Mouse (Mus musculus): Measurements from ENCODE around the gene Padi4. TPM values are rescaled to one million over a fixed set of nuclear protein-coding genes. Genes with fewer than 3 reads are reported as not detected.

Padi4 gene
- polyA plus RNA-seq, 1 experiment from 2014 or later, result 0.12 TPM

GRCm38 (mm10) chr4:140709617-140710016 is 64.4 kb downstream of the Padi4 start:
- Histone ChIP-seq H3K27ac (replicated peaks; ENCODE audit: low read depth, low read length) (no peak overlapping the region), H3K9ac (replicated peaks; ENCODE audit: low read length) (no peak overlapping the region)
- 85% methylated on average over 10 of the region's 10 CpGs for WGBS

GRCm38 (mm10) chr4:140709111-140709510 is 64.9 kb downstream of the Padi4 start:
- 81% methylated on average over 7 of the region's 7 CpGs for WGBS
- H3K4me1 ChIP-seq (ENCODE audit: control insufficient read depth, insufficient read depth, low read length), result peaks cover 17% of the 10 kb centered on the region
- no peak overlapping the region for H3K9ac ChIP-seq (replicated peaks; ENCODE audit: low read length)
- no peak for ATAC-seq (ENCODE audit: low FRiP score, low TSS enrichment)
- no peaks in the 10 kb centered on the region for H3K27me3 ChIP-seq (ENCODE audit: control insufficient read depth, insufficient read depth, low read length)
- no peaks in the 10 kb centered on the region for H3K9me3 ChIP-seq (ENCODE audit: control insufficient read depth, low read length)
- DNase-seq, result no peak
- H3K4me2 ChIP-seq (ENCODE audit: low read length), result no peak overlapping the region
- H3K36me3 ChIP-seq (ENCODE audit: control insufficient read depth, insufficient read depth, low read length), result peaks cover 88% of the 10 kb centered on the region
- no peak overlapping the region for H3K27ac ChIP-seq (replicated peaks; ENCODE audit: low read depth, low read length)
- no peak overlapping the region for H3K4me3 ChIP-seq (replicated peaks; ENCODE audit: low read depth, low read length)

More at GRCm38 (mm10) chr4:140709617-140710016, 64.4 kb downstream of the Padi4 start:
- Histone ChIP-seq H3K27me3 (ENCODE audit: control insufficient read depth, insufficient read depth, low read length) (no peaks in the 10 kb centered on the region), H3K4me3 (replicated peaks; ENCODE audit: low read depth, low read length) (no peak overlapping the region), H3K9me3 (ENCODE audit: control insufficient read depth, low read length) (no peaks in the 10 kb centered on the region), H3K4me2 (ENCODE audit: low read length) (no peak overlapping the region), H3K36me3 (ENCODE audit: control insufficient read depth, insufficient read depth, low read length) (peaks cover 92% of the 10 kb centered on the region), H3K4me1 (ENCODE audit: control insufficient read depth, insufficient read depth, low read length) (peaks cover 16% of the 10 kb centered on the region; the same call in 1 of the 2 replicates)
- no peak for DNase-seq
- ATAC-seq (ENCODE audit: low FRiP score, low TSS enrichment), result no peak

GRCm38 (mm10) chr4:140708297-140708927 is 65.6 kb downstream of the Padi4 start:
- no peak overlapping the region for H3K4me2 ChIP-seq (ENCODE audit: low read length)
- H3K36me3 ChIP-seq (ENCODE audit: control insufficient read depth, insufficient read depth, low read length), result peaks cover 81% of the 10 kb centered on the region
- DNase-seq (no peak), ATAC-seq (ENCODE audit: low FRiP score, low TSS enrichment) (no peak)
- no peak overlapping the region for H3K9ac ChIP-seq (replicated peaks; ENCODE audit: low read length)
- H3K9me3 ChIP-seq (ENCODE audit: control insufficient read depth, low read length), result no peaks in the 10 kb centered on the region
- peak overlapping the region; percentile 32; the same call in 1 of the 2 replicates for H3K27ac ChIP-seq (replicated peaks; ENCODE audit: low read depth, low read length)
- no peaks in the 10 kb centered on the region for H3K27me3 ChIP-seq (ENCODE audit: control insufficient read depth, insufficient read depth, low read length)
- H3K4me1 ChIP-seq (ENCODE audit: control insufficient read depth, insufficient read depth, low read length), result peaks cover 18% of the 10 kb centered on the region
- WGBS, result 89% methylated on average over 18 of the region's 18 CpGs
- no peak overlapping the region for H3K4me3 ChIP-seq (replicated peaks; ENCODE audit: low read depth, low read length)

- DNase-seq, result no peak
- no peak overlapping the region for H3K9ac ChIP-seq (replicated peaks; ENCODE audit: low read length)
- H3K36me3 ChIP-seq (ENCODE audit: control insufficient read depth, insufficient read depth, low read length), result peaks cover 73% of the 10 kb centered on the region
- H3K9me3 ChIP-seq (ENCODE audit: control insufficient read depth, low read length), result no peaks in the 10 kb centered on the region
- H3K4me1 ChIP-seq (ENCODE audit: control insufficient read depth, insufficient read depth, low read length), result peaks cover 21% of the 10 kb centered on the region
- 80% methylated on average over 4 of the region's 4 CpGs for WGBS
- H3K4me2 ChIP-seq (ENCODE audit: low read length), result no peak overlapping the region
- no peak overlapping the region for H3K27ac ChIP-seq (replicated peaks; ENCODE audit: low read depth, low read length)
- H3K27me3 ChIP-seq (ENCODE audit: control insufficient read depth, insufficient read depth, low read length), result no peaks in the 10 kb centered on the region
- no peak overlapping the region for H3K4me3 ChIP-seq (replicated peaks; ENCODE audit: low read depth, low read length)
- no peak for ATAC-seq (ENCODE audit: low FRiP score, low TSS enrichment)
Observed at GRCm38 (mm10) chr4:140707615-140708014, 66.4 kb downstream of the Padi4 start.

- Histone ChIP-seq H3K4me1 (ENCODE audit: control insufficient read depth, insufficient read depth, low read length) (peaks cover 30% of the 10 kb centered on the region), H3K4me3 (replicated peaks; ENCODE audit: low read depth, low read length) (peak overlapping the region; percentile 90; the same call in 1 of the 2 replicates), H3K4me2 (ENCODE audit: low read length) (peak overlapping the region; percentile 83), H3K9me3 (ENCODE audit: control insufficient read depth, low read length) (no peaks in the 10 kb centered on the region), H3K27ac (replicated peaks; ENCODE audit: low read depth, low read length) (no peak overlapping the region), H3K36me3 (ENCODE audit: control insufficient read depth, insufficient read depth, low read length) (peaks cover 39% of the 10 kb centered on the region), H3K9ac (replicated peaks; ENCODE audit: low read length) (no peak overlapping the region; the same call in 1 of the 2 replicates), H3K27me3 (ENCODE audit: control insufficient read depth, insufficient read depth, low read length) (peaks cover 14% of the 10 kb centered on the region)
- DNase-seq, result no peak
- ATAC-seq (ENCODE audit: low FRiP score, low TSS enrichment), result no peak
- 20% methylated on average over 4 of the region's 4 CpGs for WGBS
Observed at GRCm38 (mm10) chr4:140704166-140704565, 69.9 kb downstream of the Padi4 start.

GRCm38 (mm10) chr4:140703636-140704035 is 70.4 kb downstream of the Padi4 start:
- Histone ChIP-seq H3K4me1 (ENCODE audit: control insufficient read depth, insufficient read depth, low read length) (peaks cover 30% of the 10 kb centered on the region), H3K36me3 (ENCODE audit: control insufficient read depth, insufficient read depth, low read length) (peaks cover 33% of the 10 kb centered on the region), H3K4me3 (replicated peaks; ENCODE audit: low read depth, low read length) (peak overlapping the region; percentile 90), H3K27ac (replicated peaks; ENCODE audit: low read depth, low read length) (peak overlapping the region; percentile 96; the same call in 1 of the 2 replicates), H3K27me3 (ENCODE audit: control insufficient read depth, insufficient read depth, low read length) (peaks cover 19% of the 10 kb centered on the region), H3K4me2 (ENCODE audit: low read length) (peak overlapping the region; percentile 83), H3K9me3 (ENCODE audit: control insufficient read depth, low read length) (no peaks in the 10 kb centered on the region), H3K9ac (replicated peaks; ENCODE audit: low read length) (peak overlapping the region; percentile 89; the same call in 1 of the 2 replicates)
- peak; percentile 59 for DNase-seq
- under 1% methylated on average over 8 of the region's 8 CpGs for WGBS
- peak; percentile 7; the same call in 1 of the 2 replicates for ATAC-seq (ENCODE audit: low FRiP score, low TSS enrichment)

GRCm38 (mm10) chr4:140702611-140703327 is 71.3 kb downstream of the Padi4 start:
- Histone ChIP-seq H3K4me2 (ENCODE audit: low read length) (peak overlapping the region; percentile 83), H3K36me3 (ENCODE audit: control insufficient read depth, insufficient read depth, low read length) (peaks cover 25% of the 10 kb centered on the region), H3K4me1 (ENCODE audit: control insufficient read depth, insufficient read depth, low read length) (peaks cover 30% of the 10 kb centered on the region), H3K27ac (replicated peaks; ENCODE audit: low read depth, low read length) (peak overlapping the region; percentile 96), H3K9me3 (ENCODE audit: control insufficient read depth, low read length) (no peaks in the 10 kb centered on the region), H3K4me3 (replicated peaks; ENCODE audit: low read depth, low read length) (peak overlapping the region; percentile 90), H3K27me3 (ENCODE audit: control insufficient read depth, insufficient read depth, low read length) (peaks cover 21% of the 10 kb centered on the region), H3K9ac (replicated peaks; ENCODE audit: low read length) (peak overlapping the region; percentile 89)
- ATAC-seq (ENCODE audit: low FRiP score, low TSS enrichment), result peak; percentile 64
- peak; percentile 94 for DNase-seq
- WGBS, result under 1% methylated on average over 49 of the region's 68 CpGs

- DNase-seq (peak; percentile 69), ATAC-seq (ENCODE audit: low FRiP score, low TSS enrichment) (peak; percentile 25; the same call in 1 of the 2 replicates)
- Histone ChIP-seq H3K4me2 (ENCODE audit: low read length) (peak overlapping the region; percentile 83), H3K9ac (replicated peaks; ENCODE audit: low read length) (peak overlapping the region; percentile 89), H3K9me3 (ENCODE audit: control insufficient read depth, low read length) (no peaks in the 10 kb centered on the region), H3K27me3 (ENCODE audit: control insufficient read depth, insufficient read depth, low read length) (peaks cover 21% of the 10 kb centered on the region), H3K4me1 (ENCODE audit: control insufficient read depth, insufficient read depth, low read length) (peaks cover 26% of the 10 kb centered on the region), H3K4me3 (replicated peaks; ENCODE audit: low read depth, low read length) (peak overlapping the region; percentile 90), H3K36me3 (ENCODE audit: control insufficient read depth, insufficient read depth, low read length) (peaks cover 20% of the 10 kb centered on the region), H3K27ac (replicated peaks; ENCODE audit: low read depth, low read length) (peak overlapping the region; percentile 96)
- WGBS, result under 1% methylated on average over 90 of the region's 107 CpGs
Observed at GRCm38 (mm10) chr4:140701716-140702561, 72.1 kb downstream of the Padi4 start.

Data from midbrain, embryonic 14.5 days (tissue).